Mouse (Mus musculus) forebrain, postnatal 0 days (tissue): ENCODE results near the gene Rhob. TPM values are rescaled to one million over a fixed set of nuclear protein-coding genes. Genes with fewer than 3 reads are reported as not detected.

Experiments
- ATAC-seq: fragments of 200-750 bp; cut with Nextera tagmentation; 2 replicates; pipeline ENCODE4 v1.8.0; 2017; ENCODE audit warnings: mild to moderate bottlenecking, moderate library complexity
- DNase-seq: peaks from one replicate; pipeline ENCODE4 v3.0.0-alpha.2; 2015
- H3K27ac ChIP-seq: fragments of 300-500 bp; sonication (generic); 2 replicates; pipeline ENCODE4 v1.5.1; 2014; ENCODE audit warnings: low read depth, mild to moderate bottlenecking, antibody characterized with exemption, low read length, moderate library complexity, mixed read lengths
- H3K27me3 ChIP-seq: fragments of 300-500 bp; sonication (generic); 2 replicates; pipeline ENCODE4 v1.6.1; 2014; ENCODE audit warnings: mild to moderate bottlenecking, low read length, mixed read lengths; ENCODE audit not compliant: insufficient read depth
- H3K36me3 ChIP-seq: fragments of 300-500 bp; sonication (generic); 2 replicates; pipeline ENCODE4 v1.6.1; 2014; ENCODE audit warnings: mild to moderate bottlenecking, moderate library complexity; ENCODE audit not compliant: insufficient read depth
- H3K4me1 ChIP-seq: fragments of 300-500 bp; sonication (generic); 2 replicates; pipeline ENCODE4 v1.6.1; 2014; ENCODE audit warnings: antibody characterized with exemption; ENCODE audit not compliant: insufficient read depth
- H3K4me2 ChIP-seq: fragments of 300-500 bp; sonication (generic); 2 replicates; pipeline ENCODE4 v1.6.1; 2014; ENCODE audit warnings: low read depth, mild to moderate bottlenecking, moderate library complexity
- H3K4me3 ChIP-seq: fragments of 300-500 bp; sonication (generic); 2 replicates; pipeline ENCODE4 v1.5.1; 2014; ENCODE audit warnings: low read depth, low read length, mixed read lengths
- H3K9ac ChIP-seq: fragments of 300-500 bp; sonication (generic); 2 replicates; pipeline ENCODE4 v1.6.1; 2014; ENCODE audit warnings: mild to moderate bottlenecking
- H3K9me3 ChIP-seq: fragments of 300-500 bp; sonication (generic); 2 replicates; pipeline ENCODE4 v1.6.1; 2016; ENCODE audit warnings: low read length
- CTCF ChIP-seq: sonication (generic); IDR thresholded peaks from 2 replicates; pipeline ENCODE4 v1.5.1; 2016; ENCODE audit warnings: antibody characterized with exemption, control low read depth, low read depth
- WGBS: fragments of 180-500 bp; shearing (Covaris S2); extraction: QIAGEN DNeasy Blood & Tissue Kit; methylation state at CpG from one replicate; pipeline ENCODE4 v1.1.7; 2014; 5-methylcytosine and 5-hydroxymethylcytosine counted together
- polyA plus RNA-seq: library from polyadenylated mRNA; unstranded; fragments of >200 nt; fragmentation: Nextera tagmentation; extraction: Ambion mirVana; gene quantifications from 2 replicates; pipeline ENCODE4 v1.2.1, GENCODE M21; 2015
- total RNA-seq: library from RNA; depleted of rRNA; stranded (reverse); fragments of >200 nt; gene quantifications from 2 replicates; pipeline ENCODE4 v1.2.3, GENCODE M21; 2014

The Rhob gene
- total and polyA plus RNA-seq, 2 experiments from 2014 or later: 78.9 to 289 TPM

DNA sequence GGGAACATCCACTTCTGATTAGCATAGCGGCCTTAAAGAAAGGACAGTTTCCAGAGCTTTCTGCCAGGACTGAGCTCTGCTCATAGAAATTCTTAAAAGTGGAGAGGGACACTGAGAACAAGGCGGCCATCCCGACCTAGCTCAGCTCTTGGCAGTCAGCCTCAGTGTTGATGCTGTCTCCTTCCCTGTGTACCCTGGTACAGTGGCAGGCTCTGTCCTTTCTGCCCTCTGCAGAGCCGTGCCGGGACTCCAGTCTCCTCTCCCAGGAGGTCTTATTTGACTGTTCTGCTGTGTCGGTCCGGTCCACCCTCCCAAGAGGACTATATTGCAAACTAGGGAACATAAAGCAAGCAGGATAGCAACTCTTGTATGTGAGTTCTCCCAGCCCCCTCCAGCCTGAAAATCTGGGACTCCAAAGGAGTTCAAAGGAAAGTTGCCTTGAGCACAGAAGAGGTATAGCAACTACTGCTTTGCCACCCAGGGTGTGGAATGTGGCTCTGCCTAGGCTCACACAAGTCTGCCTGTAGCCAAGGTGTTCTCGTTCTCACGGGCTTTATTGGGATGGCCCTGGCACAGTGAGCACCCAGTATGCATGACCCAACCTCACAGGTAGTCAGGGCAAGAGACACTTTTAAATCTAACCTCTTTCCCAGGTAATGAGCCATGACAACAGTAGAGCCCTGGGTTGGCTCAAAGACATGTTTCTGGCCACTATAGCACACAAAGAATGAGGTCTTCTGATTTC, 36.6 kb upstream of the Rhob start:
- no peaks in the 10 kb centered on the region for H3K27me3 ChIP-seq
- TF ChIP-seq CTCF: no peak
- ATAC-seq: 0 out of 2 replicates have a peak, but pooled peaks have one; percentile 48
- H3K4me3 ChIP-seq: no peak overlapping the region
- H3K4me2 ChIP-seq: no peak overlapping the region
- no peaks in the 10 kb centered on the region for H3K4me1 ChIP-seq
- H3K27ac ChIP-seq: no peak overlapping the region
- no peak for DNase-seq
- 74% methylated on average over 9 of the region's 9 CpGs for whole genome bisulfite sequencing
- H3K9ac ChIP-seq: no peak overlapping the region
- H3K36me3 ChIP-seq: no peaks in the 10 kb centered on the region
- no peaks in the 10 kb centered on the region for H3K9me3 ChIP-seq

DNA sequence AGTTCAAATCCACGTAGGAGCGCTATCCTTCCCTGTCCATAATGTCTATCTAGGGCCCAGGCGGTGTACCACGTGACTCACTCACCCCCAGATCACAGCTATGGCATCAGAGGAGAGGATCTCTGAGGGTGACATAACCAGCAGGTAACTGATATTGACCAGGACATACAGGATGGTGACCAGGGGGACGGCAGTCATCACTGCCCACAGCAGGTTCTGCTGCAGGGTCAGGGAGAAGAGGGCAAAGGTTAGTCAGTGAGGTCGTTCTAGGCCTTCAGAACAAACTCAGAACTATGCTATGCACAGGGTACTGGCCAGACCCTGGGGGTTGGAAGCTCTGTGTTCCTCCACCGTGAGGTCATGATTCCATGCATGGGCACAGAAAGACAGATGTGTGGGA, 35.8 kb upstream of the Rhob start:
- WGBS: 83% methylated on average over 7 of the region's 7 CpGs
- H3K4me2 ChIP-seq: no peak overlapping the region
- DNase-seq (no peak), ATAC-seq (no peak)
- no peaks in the 10 kb centered on the region for H3K4me1 ChIP-seq
- H3K27me3 ChIP-seq: no peaks in the 10 kb centered on the region
- H3K9ac ChIP-seq: no peak overlapping the region
- H3K36me3 ChIP-seq: no peaks in the 10 kb centered on the region
- no peak overlapping the region for H3K27ac ChIP-seq
- H3K9me3 ChIP-seq: no peaks in the 10 kb centered on the region
- H3K4me3 ChIP-seq: no peak overlapping the region
- no peak for TF ChIP-seq CTCF

DNA sequence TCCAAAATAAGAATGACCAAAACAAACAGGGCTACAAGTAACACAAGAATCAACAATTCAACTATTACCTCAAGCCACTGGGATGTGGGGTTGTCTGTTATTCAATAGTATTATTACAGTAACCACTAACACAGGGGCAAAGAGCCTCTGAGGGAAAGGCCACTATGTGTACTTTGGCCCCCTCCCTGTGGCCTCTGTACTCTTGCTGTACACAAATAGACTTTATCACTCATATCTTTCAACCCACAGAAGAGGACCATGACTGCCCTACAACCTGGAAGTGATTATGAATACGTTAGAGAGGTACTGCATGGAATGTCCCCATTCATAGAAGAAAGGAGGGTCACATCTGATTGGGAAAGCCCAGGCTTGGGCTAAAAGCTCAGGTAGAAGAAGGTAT, 35.1 kb upstream of the Rhob start:
- 83% methylated on average over 1 of the region's 1 CpGs for WGBS
- TF ChIP-seq CTCF: no peak

DNA sequence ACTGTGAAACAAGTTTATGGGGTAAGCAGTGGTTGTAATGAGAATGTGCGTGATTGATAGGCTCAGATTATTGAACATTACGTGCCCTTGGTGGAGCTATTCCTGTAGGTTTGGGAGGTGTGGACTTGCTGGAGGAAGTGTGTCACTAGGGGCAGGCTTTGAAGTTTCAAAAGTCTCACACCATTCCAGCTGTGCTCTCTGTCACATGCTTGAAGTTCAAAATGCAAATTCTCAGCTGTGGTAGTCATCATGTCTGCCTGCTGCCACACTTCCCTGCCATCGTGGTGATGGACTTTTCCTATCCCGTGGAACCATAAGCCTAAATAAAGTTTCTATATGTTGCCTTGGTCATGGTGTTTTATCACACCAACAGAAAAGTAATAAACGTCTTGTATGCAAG, 28.0 kb upstream of the Rhob start:
- H3K4me3 ChIP-seq: no peak overlapping the region
- 86% methylated on average over 5 of the region's 5 CpGs for WGBS
- H3K27ac ChIP-seq: no peak overlapping the region
- no peak for TF ChIP-seq CTCF
- DNase-seq (no peak), ATAC-seq (no peak)
- no peaks in the 10 kb centered on the region for H3K9me3 ChIP-seq
- H3K27me3 ChIP-seq: no peaks in the 10 kb centered on the region
- H3K4me2 ChIP-seq: no peak overlapping the region
- no peaks in the 10 kb centered on the region for H3K4me1 ChIP-seq
- no peaks in the 10 kb centered on the region for H3K36me3 ChIP-seq
- no peak overlapping the region for H3K9ac ChIP-seq

More for the DNA sequence above, 35.1 kb upstream of the Rhob start:
- no peak for ATAC-seq
- Histone ChIP-seq H3K27ac (no peak overlapping the region), H3K27me3 (no peaks in the 10 kb centered on the region), H3K4me3 (no peak overlapping the region), H3K4me2 (no peak overlapping the region), H3K36me3 (no peaks in the 10 kb centered on the region), H3K9ac (no peak overlapping the region), H3K4me1 (no peaks in the 10 kb centered on the region), H3K9me3 (no peaks in the 10 kb centered on the region)
- no peak for DNase-seq

DNA sequence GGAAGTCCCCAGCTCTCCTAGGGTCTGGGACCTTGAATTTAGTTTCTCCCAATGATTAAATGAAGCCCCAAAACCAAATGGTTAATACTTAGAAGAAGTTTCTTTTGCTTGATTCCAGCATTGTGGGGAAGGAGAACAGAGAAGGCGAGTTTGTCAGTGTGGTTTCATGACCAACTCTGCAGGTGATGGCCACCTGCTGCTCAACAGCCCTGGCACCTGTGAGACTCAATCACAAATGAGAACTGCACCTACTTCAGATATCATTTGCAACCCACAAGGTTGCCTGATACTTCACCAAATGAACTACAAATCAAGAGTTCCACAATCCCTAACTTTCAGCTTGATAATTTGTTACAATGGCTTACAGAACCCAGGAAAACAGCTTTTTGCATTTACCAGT, 27.4 kb upstream of the Rhob start:
- Histone ChIP-seq H3K36me3 (no peaks in the 10 kb centered on the region), H3K27me3 (no peaks in the 10 kb centered on the region), H3K4me2 (no peak overlapping the region), H3K27ac (no peak overlapping the region), H3K4me3 (no peak overlapping the region), H3K9me3 (no peaks in the 10 kb centered on the region), H3K4me1 (no peaks in the 10 kb centered on the region), H3K9ac (no peak overlapping the region)
- 73% methylated on average over 1 of the region's 1 CpGs for WGBS
- ATAC-seq (no peak), DNase-seq (no peak)
- no peak for TF ChIP-seq CTCF

DNA sequence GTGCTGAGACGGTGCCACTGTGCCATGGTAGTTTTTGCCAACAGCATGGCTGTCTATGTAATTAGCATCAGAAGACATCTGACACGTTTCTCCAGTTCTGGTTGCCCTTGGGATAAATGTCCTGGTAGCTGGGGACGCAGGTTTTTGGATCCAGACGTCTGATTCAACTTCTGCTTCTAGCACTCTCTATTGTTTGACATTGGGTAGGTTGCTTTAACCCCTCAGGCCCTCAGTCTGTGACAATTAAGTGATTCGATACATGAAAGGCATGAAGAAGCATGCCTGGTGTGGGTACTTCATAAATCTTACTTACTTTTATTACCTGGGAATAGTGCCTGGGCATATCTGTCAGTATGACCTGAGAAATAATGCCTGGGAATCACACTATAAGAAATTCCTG, 24.3 kb upstream of the Rhob start:
- Histone ChIP-seq H3K4me1 (no peaks in the 10 kb centered on the region), H3K27ac (no peak overlapping the region), H3K27me3 (no peaks in the 10 kb centered on the region), H3K9me3 (no peaks in the 10 kb centered on the region), H3K4me3 (no peak overlapping the region), H3K9ac (no peak overlapping the region), H3K36me3 (no peaks in the 10 kb centered on the region), H3K4me2 (no peak overlapping the region)
- TF ChIP-seq CTCF: no peak
- DNase-seq (no peak), ATAC-seq (no peak)
- 62% methylated on average over 5 of the region's 5 CpGs for WGBS

DNA sequence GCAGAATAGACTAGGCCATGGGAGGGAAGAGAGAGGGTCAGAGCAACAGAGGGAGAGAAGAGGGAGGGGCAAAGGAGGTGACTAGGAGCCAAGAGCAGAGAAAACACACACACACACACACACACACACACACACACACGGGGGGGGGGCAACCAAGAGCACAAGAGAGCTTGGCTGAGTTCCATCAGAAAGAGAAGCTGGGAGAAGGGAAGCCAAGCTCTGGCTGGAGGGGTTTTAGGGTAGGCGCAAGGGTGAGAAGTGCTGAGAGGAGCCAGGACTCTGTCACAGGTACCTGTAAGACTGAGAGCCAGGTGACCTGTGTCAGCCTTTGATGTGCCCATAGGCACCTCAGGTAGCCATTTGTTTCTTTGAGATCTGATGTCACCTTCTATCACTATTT, 22.9 kb upstream of the Rhob start:
- TF ChIP-seq CTCF: no peak
- ATAC-seq: no peak
- no peaks in the 10 kb centered on the region for H3K9me3 ChIP-seq
- H3K36me3 ChIP-seq: no peaks in the 10 kb centered on the region
- DNase-seq: no peak
- H3K27ac ChIP-seq: no peak overlapping the region
- no peak overlapping the region for H3K9ac ChIP-seq
- H3K4me1 ChIP-seq: no peaks in the 10 kb centered on the region
- no peak overlapping the region for H3K4me2 ChIP-seq
- H3K27me3 ChIP-seq: no peaks in the 10 kb centered on the region
- WGBS: 57% methylated on average over 2 of the region's 2 CpGs
- H3K4me3 ChIP-seq: no peak overlapping the region
